ENCODE assay signal across 13 mouse cellular contexts in the genomic region with DNA sequence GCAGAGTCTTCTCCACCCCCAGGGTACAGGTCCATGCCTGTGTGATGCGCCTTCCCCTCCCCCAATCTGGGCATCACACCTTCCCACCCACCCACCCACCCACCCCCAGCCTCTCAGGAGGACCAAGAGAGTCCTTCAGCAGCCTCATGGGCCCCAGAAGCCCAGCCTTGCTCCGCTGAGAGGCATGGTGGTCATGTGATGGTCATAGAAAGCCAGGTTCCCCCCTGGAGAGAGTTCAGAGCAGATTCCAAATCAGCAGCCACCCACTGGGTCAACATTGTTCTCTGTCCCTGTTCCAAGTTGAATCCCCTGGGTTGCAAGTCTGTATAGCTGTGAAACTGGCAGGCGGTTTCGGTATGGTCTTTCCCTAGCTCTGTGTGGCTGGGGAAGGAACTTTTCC.
A peak's percentile ranks its signal among the peaks of the same experiment; 100 is the strongest.
DNase-seq lines count a peak whose midpoint lies in the region; ATAC-seq lines count a peak whose summit lies in the region.
"Had no signal": no experiment of that assay in that cellular context is flagged by ENCODE, and none has a peak within 500 bp of the region (broad histone marks: within the 10 kb centered on the region; RNA-seq: fewer than 3 reads in every experiment).

No protein-coding gene starts in this region.

- H3K9me3 ChIP-seq in forebrain, embryonic 13.5 days (replicated peaks) = no peaks in the 10 kb centered on the region
- no peaks in the 10 kb centered on the region for H3K9me3 ChIP-seq in hindbrain, embryonic 16.5 days (ENCODE audit: control insufficient read depth, low read length)
- H3K9me3 ChIP-seq in neural tube, embryonic 13.5 days = no peaks in the 10 kb centered on the region
- H3K9me3 ChIP-seq: liver, embryonic 13.5 days had no signal

- H3K27me3 ChIP-seq in forebrain, embryonic 13.5 days = no peaks in the 10 kb centered on the region; the same call in 1 of the 2 replicates
- H3K27me3 ChIP-seq in hindbrain, embryonic 16.5 days (replicated peaks; ENCODE audit: control insufficient read depth, insufficient read depth, low read length) = no peaks in the 10 kb centered on the region
- H3K27me3 ChIP-seq in neural tube, embryonic 13.5 days = 0 out of 2 replicates have a peak, but pooled peaks cover 3% of the 10 kb centered on the region

- H3K9ac ChIP-seq in forebrain, embryonic 13.5 days = peak overlapping the region; percentile 83
- peak overlapping the region; percentile 79 for H3K9ac ChIP-seq in hindbrain, embryonic 16.5 days (ENCODE audit: low read depth, low read length)
- H3K9ac ChIP-seq in neural tube, embryonic 13.5 days = peak overlapping the region; percentile 87
- H3K9ac ChIP-seq: liver, embryonic 13.5 days had no signal

- no peaks in the 10 kb centered on the region for H3K36me3 ChIP-seq in forebrain, embryonic 13.5 days (ENCODE audit: poor library complexity, severe bottlenecking)
- no peaks in the 10 kb centered on the region for H3K36me3 ChIP-seq in hindbrain, embryonic 16.5 days (ENCODE audit: control insufficient read depth, insufficient read depth, low read length)
- no peaks in the 10 kb centered on the region for H3K36me3 ChIP-seq in neural tube, embryonic 13.5 days
- H3K36me3 ChIP-seq: liver, embryonic 13.5 days had no signal

- DNase-seq in cerebellum, postnatal 14 days = peak; percentile 57 to 68
- DNase-seq in cerebellum, adult 9-11 months = no peak
- no peak for DNase-seq in MN1 (ENCODE audit: low spot score)
- no peak for DNase-seq in kidney, postnatal 4 days
- no peak for DNase-seq in layer of hippocampus, postnatal 36 days
- DNase-seq: adrenal gland, postnatal 14 days; heart, adult 11 months; kidney, adult 11 months; liver, embryonic 13.5 days; lung, postnatal 10 days had no signal

- 65% methylated on average over 4 of the region's 4 CpGs for WGBS in forebrain, embryonic 13.5 days
- WGBS in hindbrain, embryonic 16.5 days = 47% methylated on average over 4 of the region's 4 CpGs
- WGBS in neural tube, embryonic 13.5 days = 67% methylated on average over 4 of the region's 4 CpGs

- H3K4me3 ChIP-seq in forebrain, embryonic 13.5 days = peak overlapping the region; percentile 61; the same call in 1 of the 2 replicates
- peak overlapping the region; percentile 50 for H3K4me3 ChIP-seq in hindbrain, embryonic 16.5 days (ENCODE audit: low read length)
- peak overlapping the region; percentile 58 for H3K4me3 ChIP-seq in neural tube, embryonic 13.5 days
- H3K4me3 ChIP-seq: liver, embryonic 13.5 days had no signal

- peak overlapping the region; percentile 91 for H3K4me2 ChIP-seq in forebrain, embryonic 13.5 days
- peak overlapping the region; percentile 85 for H3K4me2 ChIP-seq in hindbrain, embryonic 16.5 days (ENCODE audit: low read length)
- peak overlapping the region; percentile 88 for H3K4me2 ChIP-seq in neural tube, embryonic 13.5 days
- H3K4me2 ChIP-seq: liver, embryonic 13.5 days had no signal

- H3K27ac ChIP-seq in forebrain, embryonic 13.5 days = no peak overlapping the region
- H3K27ac ChIP-seq in hindbrain, embryonic 16.5 days (ENCODE audit: low read depth, low read length) = peak overlapping the region; percentile 93
- peak overlapping the region; percentile 98; the same call in 1 of the 2 replicates for H3K27ac ChIP-seq in neural tube, embryonic 13.5 days (replicated peaks)
- H3K27ac ChIP-seq: liver, embryonic 13.5 days had no signal

- no peak for ATAC-seq in forebrain, embryonic 13.5 days
- ATAC-seq in hindbrain, embryonic 16.5 days = no peak
- no peak for ATAC-seq in neural tube, embryonic 13.5 days (ENCODE audit: low read depth)

- H3K4me1 ChIP-seq in forebrain, embryonic 13.5 days = peaks cover 61% of the 10 kb centered on the region
- peaks cover 51% of the 10 kb centered on the region for H3K4me1 ChIP-seq in hindbrain, embryonic 16.5 days (ENCODE audit: control insufficient read depth, insufficient read depth, low read depth, low read length)
- peaks cover 83% of the 10 kb centered on the region for H3K4me1 ChIP-seq in neural tube, embryonic 13.5 days (replicated peaks)
- H3K4me1 ChIP-seq: liver, embryonic 13.5 days had no signal

Comparison
In these comparisons a context has a peak if more than half of its experiments do, and no peak if none do; other contexts are left out.
1. DNase-seq: peak in cerebellum, postnatal 14 days (2 of 2); none in cerebellum, adult 9-11 months (single experiment), MN1 (single experiment), kidney, postnatal 4 days (0 of 2) and layer of hippocampus, postnatal 36 days (0 of 2).
2. Peak in every context shown above with its lines, with median percentiles within 50 percentile points of each other: H3K4me2 ChIP-seq, H3K4me3 ChIP-seq and H3K9ac ChIP-seq.